Mouse (Mus musculus) brain, adult 2 months (tissue): ENCODE data around the gene Med29.
"Not testable (repeated sequence)": the region's sequence is repeated elsewhere in the genome, so short reads cannot be mapped to it uniquely, and the experiment has no call there.

Experiments
- DNase-seq: peaks from one replicate; pipeline ENCODE4 v3.0.0; 2011; ENCODE audit warnings: low read depth, low spot score

Med29 gene

GRCm38 (mm10) chr7:28398000-28398399, 5.5 kb upstream of the Med29 start:
- DNase-seq = peak; percentile 56

- DNase-seq = no peak
Observed at GRCm38 (mm10) chr7:28395425-28395824, 2.9 kb upstream of the Med29 start.

- no peak for DNase-seq
Observed at GRCm38 (mm10) chr7:28393272-28393951, 904 bp upstream of the Med29 start.

- no peak for DNase-seq
Observed at GRCm38 (mm10) chr7:28390331-28390730, 2.2 kb downstream of the Med29 start.

GRCm38 (mm10) chr7:28387384-28387783, 5.1 kb downstream of the Med29 start:
- DNase-seq = not testable (repeated sequence)

- not testable (repeated sequence) for DNase-seq
Observed at GRCm38 (mm10) chr7:28386877-28387276, 5.6 kb downstream of the Med29 start.

GRCm38 (mm10) chr7:28386462-28386861, 6.0 kb downstream of the Med29 start:
- DNase-seq = peak; percentile 90

GRCm38 (mm10) chr7:28386007-28386406, 6.5 kb downstream of the Med29 start:
- peak; percentile 67 for DNase-seq

- no peak for DNase-seq
Observed at GRCm38 (mm10) chr7:28385196-28385595, 7.3 kb downstream of the Med29 start.

- DNase-seq = no peak
Observed at GRCm38 (mm10) chr7:28384162-28384561, 8.3 kb downstream of the Med29 start.

GRCm38 (mm10) chr7:28383606-28384005, 8.9 kb downstream of the Med29 start:
- DNase-seq = no peak

GRCm38 (mm10) chr7:28382981-28383396, 9.5 kb downstream of the Med29 start:
- DNase-seq = peak; percentile 92

GRCm38 (mm10) chr7:28382347-28382951, 10.1 kb downstream of the Med29 start:
- DNase-seq = peak; percentile 78

- DNase-seq = peak; percentile 77
Observed at GRCm38 (mm10) chr7:28381938-28382337, 10.6 kb downstream of the Med29 start.

- DNase-seq = peak; percentile 62
Observed at GRCm38 (mm10) chr7:28381017-28381790, 11.3 kb downstream of the Med29 start.

GRCm38 (mm10) chr7:28380237-28381016, 12.1 kb downstream of the Med29 start, which contains the start of gene Zfp36:
Gene Zfp36 (minus strand): TSS chr7:28380253.
- no peak for DNase-seq

GRCm38 (mm10) chr7:28378769-28379651, 13.5 kb downstream of the Med29 start:
- peak; percentile 88 for DNase-seq

- DNase-seq = no peak
Observed at GRCm38 (mm10) chr7:28378066-28378690, 14.3 kb downstream of the Med29 start.

- DNase-seq = no peak
Observed at GRCm38 (mm10) chr7:28377190-28378065, 15.1 kb downstream of the Med29 start.
